Mouse (Mus musculus): Measurements from ENCODE around the gene Grwd1.

- TF ChIP-seq CTCF (IDR thresholded peaks at IDR 0.05; ENCODE audit: low read depth, low read length) = no peak
- TF ChIP-seq TAL1 (conservative IDR thresholded peaks at IDR 0.05; ENCODE audit: low read depth, low read length) = no peak
Observed at GRCm38 (mm10) chr7:45864435-45864834, 33.7 kb upstream of the Grwd1 start.

Data from G1E (cell line).